Mouse (Mus musculus) monocyte, adult 2 months (primary cell): Measurements from ENCODE around the gene Pdx1.

Experiments
- DNase-seq, 2 experiments: peaks; one replicate each; pipeline ENCODE4 v3.0.0; 2022; ENCODE audit warnings: low spot score in 2 of 2, low read depth in 1 of 2

Gene Pdx1

GRCm38 (mm10) chr5:147308451-147308850 is 38.7 kb downstream of the Pdx1 start:
- no peak for DNase-seq

- no peak for DNase-seq
These were observed 40.0 kb downstream of the Pdx1 start for GRCm38 (mm10) chr5:147309786-147310185.

- DNase-seq, result no peak
These were observed 43.3 kb downstream of the Pdx1 start for GRCm38 (mm10) chr5:147312830-147313685.

- no peak for DNase-seq
These were observed 45.1 kb downstream of the Pdx1 start for GRCm38 (mm10) chr5:147314646-147315431.

- no peak for DNase-seq
These were observed 45.8 kb downstream of the Pdx1 start for GRCm38 (mm10) chr5:147315432-147316075.

GRCm38 (mm10) chr5:147317321-147317720 is 47.6 kb downstream of the Pdx1 start:
- DNase-seq, result no peak

- DNase-seq, result no peak
These were observed 48.2 kb downstream of the Pdx1 start for GRCm38 (mm10) chr5:147317991-147318390.

- no peak for DNase-seq
These were observed 49.9 kb downstream of the Pdx1 start for GRCm38 (mm10) chr5:147319653-147320052.

- DNase-seq, result no peak
These were observed 52.4 kb downstream of the Pdx1 start, which contains the start of gene Urad for GRCm38 (mm10) chr5:147322183-147322582. Gene Urad, minus strand, starts transcription at chr5:147322440.

- peak in 1 of 2 experiments; percentile 65 for DNase-seq
These were observed 53.6 kb downstream of the Pdx1 start for GRCm38 (mm10) chr5:147323237-147323917.
